Mouse (Mus musculus) heart, embryonic 10.5 days (tissue): ENCODE data around the gene Cct5. TPM values are rescaled to one million over a fixed set of nuclear protein-coding genes. Genes with fewer than 3 reads are reported as not detected.
A peak's percentile ranks its signal among the peaks of the same experiment; 100 is the strongest.

Experiments
- DNase-seq: peaks from one replicate; pipeline ENCODE4 v3.0.0-alpha.2; 2017; ENCODE audit warnings: low spot score
- H3K27ac ChIP-seq: fragments of 300-500 bp; sonication (generic); 2 replicates; pipeline ENCODE4 v1.5.1; 2016; ENCODE audit warnings: mild to moderate bottlenecking
- H3K27me3 ChIP-seq: fragments of 300-500 bp; sonication (generic); 2 replicates; pipeline ENCODE4 v1.6.1; 2016; ENCODE audit warnings: mild to moderate bottlenecking; ENCODE audit not compliant: poor library complexity, insufficient read depth, severe bottlenecking
- H3K36me3 ChIP-seq: fragments of 300-500 bp; sonication (generic); 2 replicates; pipeline ENCODE4 v1.6.1; 2016; ENCODE audit warnings: mild to moderate bottlenecking, moderate library complexity
- H3K4me1 ChIP-seq: fragments of 300-500 bp; sonication (generic); 2 replicates; pipeline ENCODE4 v1.6.1; 2016; ENCODE audit warnings: mild to moderate bottlenecking
- H3K4me3 ChIP-seq: fragments of 300-500 bp; sonication (generic); 2 replicates; pipeline ENCODE4 v1.5.1; 2016; ENCODE audit warnings: mild to moderate bottlenecking, moderate library complexity
- H3K9me3 ChIP-seq: fragments of 300-500 bp; sonication (generic); 2 replicates; pipeline ENCODE4 v1.6.1; 2016; ENCODE audit warnings: mild to moderate bottlenecking, moderate library complexity
- WGBS: fragments of 180-500 bp; shearing (Covaris S2); methylation state at CpG from one replicate; pipeline ENCODE4 v1.1.7; 2016; 5-methylcytosine and 5-hydroxymethylcytosine counted together
- polyA plus RNA-seq: library from polyadenylated mRNA; unstranded; fragments of >200 nt; fragmentation: Nextera tagmentation; extraction: Ambion mirVana; gene quantifications from 2 replicates; pipeline ENCODE4 v1.2.1, GENCODE M21; 2016

The Cct5 gene
- polyA plus RNA-seq, 1 experiment from 2014 or later = 603 TPM

DNA sequence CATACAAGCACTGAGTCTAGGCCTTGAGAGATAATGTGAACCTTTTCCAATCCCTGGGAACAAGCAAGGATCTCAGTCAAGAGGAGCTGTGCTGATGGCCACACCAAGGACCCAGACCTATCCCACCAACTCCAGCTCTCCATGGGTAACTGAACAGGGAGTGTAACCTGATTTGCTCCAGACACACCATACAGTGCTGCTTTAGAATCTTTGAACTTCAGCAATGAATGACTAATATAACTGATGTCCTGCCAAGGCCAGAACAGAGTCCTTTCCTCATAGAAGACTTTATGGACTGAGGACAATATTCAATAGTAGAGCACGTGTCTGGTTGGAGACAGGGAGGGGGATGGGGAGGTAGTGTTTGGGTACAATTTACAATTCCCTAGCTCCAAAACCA lies 56.5 kb downstream of the Cct5 start:
- no peaks in the 10 kb centered on the region for H3K36me3 ChIP-seq
- H3K4me1 ChIP-seq = peaks cover 51% of the 10 kb centered on the region
- H3K4me3 ChIP-seq = no peak overlapping the region
- WGBS = 29% methylated on average over 1 of the region's 1 CpGs
- no peak for DNase-seq
- peak overlapping the region; percentile 31; the same call in 1 of the 2 replicates for H3K27ac ChIP-seq
- H3K9me3 ChIP-seq = no peaks in the 10 kb centered on the region
- H3K27me3 ChIP-seq = no peaks in the 10 kb centered on the region

DNA sequence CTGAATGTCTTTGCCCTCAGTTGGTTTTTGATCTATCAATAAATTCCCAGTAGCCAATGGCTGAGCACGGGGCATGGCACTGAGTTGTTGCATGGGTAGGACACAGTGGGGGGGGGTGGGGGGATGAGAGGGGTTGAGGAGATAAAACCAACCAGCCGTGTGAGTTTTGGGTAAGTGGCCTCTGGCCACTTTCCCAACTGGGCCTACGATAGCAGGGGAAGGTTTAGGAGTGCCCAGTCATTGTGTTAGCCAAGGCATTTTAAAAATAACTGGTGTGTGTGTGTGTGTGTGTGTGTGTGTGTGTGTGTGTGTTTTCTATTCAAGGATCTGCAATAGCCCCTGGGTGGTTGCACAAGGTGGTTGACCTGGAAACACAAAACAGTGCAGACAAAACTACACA lies 58.4 kb downstream of the Cct5 start:
- no peaks in the 10 kb centered on the region for H3K36me3 ChIP-seq
- H3K27ac ChIP-seq = peak overlapping the region; percentile 52
- H3K9me3 ChIP-seq = no peaks in the 10 kb centered on the region
- WGBS = 2% methylated on average over 3 of the region's 3 CpGs
- no peaks in the 10 kb centered on the region for H3K27me3 ChIP-seq
- H3K4me3 ChIP-seq = no peak overlapping the region
- peaks cover 58% of the 10 kb centered on the region for H3K4me1 ChIP-seq
- DNase-seq = no peak

DNA sequence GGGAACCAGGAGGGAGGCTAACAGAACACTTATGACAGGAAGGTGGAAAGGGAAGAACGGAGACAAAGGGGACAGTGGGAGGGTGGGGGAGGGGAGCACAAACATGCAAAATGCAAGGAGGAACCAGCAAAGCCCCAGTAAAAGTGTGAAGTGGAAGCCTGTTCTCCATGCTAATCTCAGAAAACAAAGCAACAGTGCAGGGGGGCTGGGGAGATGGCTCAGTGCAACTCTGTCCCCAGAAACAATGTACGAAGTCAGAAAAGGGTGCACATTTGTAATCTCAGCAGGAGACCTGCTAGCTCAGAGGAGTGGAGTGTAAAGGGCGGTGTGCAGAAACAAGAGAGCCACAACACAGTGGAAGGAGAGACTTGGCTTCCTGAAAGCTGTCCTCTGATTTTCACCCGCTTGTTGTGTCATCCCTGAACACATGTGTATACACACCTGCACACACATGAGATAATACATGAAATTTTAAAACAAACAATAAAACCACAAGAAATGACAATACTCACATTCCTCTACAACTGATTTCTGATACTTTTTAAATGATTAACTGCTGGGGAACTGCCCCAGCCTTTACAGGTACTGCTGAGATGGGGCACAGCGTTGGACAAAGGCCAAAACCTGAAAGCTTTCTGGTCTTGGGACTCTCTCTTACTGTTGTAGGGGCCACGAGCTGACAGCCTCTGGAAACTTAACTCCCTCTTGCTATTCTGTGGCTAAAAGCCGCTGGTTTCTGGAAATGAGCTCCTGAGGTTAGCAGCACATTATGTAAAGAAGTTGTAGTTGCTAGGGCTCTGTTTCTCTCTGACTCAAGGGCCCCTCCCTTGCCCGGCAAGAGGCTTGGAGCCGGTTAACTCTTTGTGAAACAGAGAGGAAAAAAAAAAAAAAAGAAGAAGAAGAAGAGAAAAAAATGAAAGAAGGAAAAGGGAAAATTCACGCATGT lies 59.3 kb downstream of the Cct5 start:
- Histone ChIP-seq H3K36me3 (no peaks in the 10 kb centered on the region), H3K4me1 (peaks cover 58% of the 10 kb centered on the region), H3K9me3 (no peaks in the 10 kb centered on the region), H3K27me3 (no peaks in the 10 kb centered on the region), H3K4me3 (no peak overlapping the region), H3K27ac (peak overlapping the region; percentile 67)
- WGBS = 14% methylated on average over 10 of the region's 10 CpGs
- no peak for DNase-seq

Other genes with a start within 250 kb of the Cct5 start
- gene Ankrd33b, start 234.1 kb downstream of the Cct5 start, polyA plus RNA-seq = 1.8 and 2.1 TPM in 2 replicates
- gene Ropn1l, start 148.1 kb downstream of the Cct5 start, polyA plus RNA-seq = 3.4 and 3.7 TPM in 2 replicates
- 30.5 and 37.3 TPM in 2 replicates for gene March6, start 70.8 kb downstream of the Cct5 start, polyA plus RNA-seq
- gene Cmbl, start 36.4 kb downstream of the Cct5 start, polyA plus RNA-seq = 7.3 and 8.4 TPM in 2 replicates
- 15.9 and 16.1 TPM in 2 replicates for gene Fam173b, start within 50 bp of the Cct5 start, polyA plus RNA-seq